ENCODE assay signal across 10 mouse cellular contexts in genomic region chr1:162299558-162300319, GRCm38 (mm10).
DNase-seq lines count a peak whose midpoint lies in the region; ATAC-seq lines count a peak whose summit lies in the region.
"Had no signal": no experiment of that assay in that cellular context is flagged by ENCODE, and none has a peak within 500 bp of the region (broad histone marks: within the 10 kb centered on the region; RNA-seq: fewer than 3 reads in every experiment).

No protein-coding gene starts in this region.

- H3K9me3 ChIP-seq in forebrain, embryonic 16.5 days (ENCODE audit: control insufficient read depth, low read length): no peaks in the 10 kb centered on the region
- H3K9me3 ChIP-seq in forebrain, embryonic 11.5 days (ENCODE audit: control insufficient read depth, low read length): no peaks in the 10 kb centered on the region
- H3K9me3 ChIP-seq: heart, embryonic 13.5 days; liver, embryonic 15.5 days had no signal

- H3K36me3 ChIP-seq in forebrain, embryonic 16.5 days (ENCODE audit: control insufficient read depth, insufficient read depth): no peaks in the 10 kb centered on the region
- H3K36me3 ChIP-seq in forebrain, embryonic 11.5 days (ENCODE audit: control insufficient read depth, insufficient read depth, low read length): no peaks in the 10 kb centered on the region
- H3K36me3 ChIP-seq: heart, embryonic 13.5 days; liver, embryonic 15.5 days had no signal

- H3K27ac ChIP-seq in forebrain, embryonic 16.5 days (ENCODE audit: low read length): no peak overlapping the region
- H3K27ac ChIP-seq in forebrain, embryonic 11.5 days (ENCODE audit: low read depth, low read length): no peak overlapping the region
- H3K27ac ChIP-seq: heart, embryonic 13.5 days; liver, embryonic 15.5 days had no signal

- peaks cover 6% of the 10 kb centered on the region; the same call in 1 of the 2 replicates for H3K4me1 ChIP-seq in forebrain, embryonic 16.5 days (replicated peaks; ENCODE audit: control insufficient read depth, insufficient read depth, low read length)
- H3K4me1 ChIP-seq in forebrain, embryonic 11.5 days (replicated peaks; ENCODE audit: control insufficient read depth, insufficient read depth, low read length): no peaks in the 10 kb centered on the region
- H3K4me1 ChIP-seq: heart, embryonic 13.5 days; liver, embryonic 15.5 days had no signal

- no peak overlapping the region for H3K4me2 ChIP-seq in forebrain, embryonic 16.5 days (ENCODE audit: low read length)
- no peak overlapping the region for H3K4me2 ChIP-seq in forebrain, embryonic 11.5 days (ENCODE audit: low read depth, low read length, severe bottlenecking)
- H3K4me2 ChIP-seq: heart, embryonic 13.5 days; liver, embryonic 15.5 days had no signal

- no peak overlapping the region for H3K9ac ChIP-seq in forebrain, embryonic 16.5 days (replicated peaks; ENCODE audit: low read depth, low read length)
- no peak overlapping the region for H3K9ac ChIP-seq in forebrain, embryonic 11.5 days (ENCODE audit: low read length)
- H3K9ac ChIP-seq: heart, embryonic 13.5 days; liver, embryonic 15.5 days had no signal

- H3K4me3 ChIP-seq in forebrain, embryonic 16.5 days (replicated peaks; ENCODE audit: low read length): no peak overlapping the region
- no peak overlapping the region for H3K4me3 ChIP-seq in forebrain, embryonic 11.5 days (ENCODE audit: low read depth, low read length)
- H3K4me3 ChIP-seq: heart, embryonic 13.5 days; liver, embryonic 15.5 days had no signal

- 60% methylated on average over 12 of the region's 12 CpGs for WGBS in forebrain, embryonic 16.5 days
- WGBS in forebrain, embryonic 11.5 days: 87% methylated on average over 12 of the region's 12 CpGs

- intact Hi-C loops in heart, postnatal 10 days (cut with DNase I): no loop called here

- no peaks in the 10 kb centered on the region for H3K27me3 ChIP-seq in forebrain, embryonic 16.5 days (replicated peaks; ENCODE audit: control insufficient read depth, insufficient read depth, low read length)
- no peaks in the 10 kb centered on the region for H3K27me3 ChIP-seq in forebrain, embryonic 11.5 days (ENCODE audit: control insufficient read depth, insufficient read depth, low read length)
- H3K27me3 ChIP-seq: heart, embryonic 13.5 days; liver, embryonic 15.5 days had no signal

- no peak for DNase-seq in forebrain, embryonic 11.5 days (ENCODE audit: low spot score)
- peak; percentile 11 to 35 for DNase-seq in lung, adult 18-20 months
- no peak for DNase-seq in lung, postnatal 4 days
- DNase-seq in heart, postnatal 10 days: peak; percentile 25 to 42
- peak; percentile 62 for DNase-seq in lung, postnatal 36 days
- no peak for DNase-seq in spleen, adult 18-20 months

- peak; percentile 70 for ATAC-seq in forebrain, embryonic 16.5 days
- ATAC-seq in forebrain, embryonic 11.5 days (replicated peaks; ENCODE audit: low FRiP score): no peak
- no peak for ATAC-seq in activated CD4-positive, CD25-positive, alpha-beta regulatory T cell, adult 4 months

Comparison
In these comparisons a context has a peak if more than half of its experiments do, and no peak if none do; other contexts are left out.
1. DNase-seq: peak in lung, adult 18-20 months (2 of 2), heart, postnatal 10 days (2 of 2) and lung, postnatal 36 days (single experiment); none in forebrain, embryonic 11.5 days (single experiment), lung, postnatal 4 days (0 of 2) and spleen, adult 18-20 months (0 of 2).